Mouse (Mus musculus) heart, embryonic 13.5 days (tissue): ENCODE measurements at regions not wholly inside any gene's neighbourhood (a gene's known extent, or its start where the extent isn't known, plus 50 kb on each side); places are given as distances from the start of the nearest gene placed in this dataset.

Experiments
- ATAC-seq: fragments of 200-750 bp; cut with Nextera tagmentation; 2 replicates; pipeline ENCODE4 v1.8.0; 2017; ENCODE audit warnings: moderate TSS enrichment; ENCODE audit not compliant: insufficient number of reproducible peaks, low FRiP score, low TSS enrichment; ENCODE audit errors: extremely low read depth
- H3K27ac ChIP-seq: fragments of 300-500 bp; sonication (generic); replicated peaks from 2 replicates; pipeline ENCODE4 v1.5.1; 2015; ENCODE audit warnings: moderate library complexity, mild to moderate bottlenecking, inconsistent platforms
- H3K27me3 ChIP-seq: fragments of 300-500 bp; sonication (generic); replicated peaks from 2 replicates; pipeline ENCODE4 v1.6.1; 2015; ENCODE audit warnings: mild to moderate bottlenecking, inconsistent platforms
- H3K36me3 ChIP-seq: fragments of 300-500 bp; sonication (generic); 2 replicates; pipeline ENCODE4 v1.6.1; 2015; ENCODE audit warnings: mild to moderate bottlenecking, inconsistent platforms
- H3K4me1 ChIP-seq: fragments of 300-500 bp; sonication (generic); 2 replicates; pipeline ENCODE4 v1.6.1; 2015; ENCODE audit warnings: inconsistent platforms
- H3K4me2 ChIP-seq: fragments of 300-500 bp; sonication (generic); 2 replicates; pipeline ENCODE4 v1.6.1; 2015; ENCODE audit warnings: inconsistent platforms, mild to moderate bottlenecking, moderate library complexity
- H3K4me3 ChIP-seq: fragments of 300-500 bp; sonication (generic); 2 replicates; pipeline ENCODE4 v1.5.1; 2015; ENCODE audit warnings: moderate library complexity, mild to moderate bottlenecking, inconsistent platforms
- H3K9ac ChIP-seq: fragments of 300-500 bp; sonication (generic); 2 replicates; pipeline ENCODE4 v1.6.1; 2015; ENCODE audit warnings: inconsistent platforms, mild to moderate bottlenecking, moderate library complexity
- H3K9me3 ChIP-seq: fragments of 300-500 bp; sonication (generic); 2 replicates; pipeline ENCODE4 v1.6.1; 2016; ENCODE audit warnings: inconsistent platforms
- WGBS: fragments of 180-500 bp; shearing (Covaris S2); methylation state at CpG from one replicate; pipeline ENCODE4 v1.1.7; 2015; ENCODE audit warnings: mixed read lengths; 5-methylcytosine and 5-hydroxymethylcytosine counted together

DNA sequence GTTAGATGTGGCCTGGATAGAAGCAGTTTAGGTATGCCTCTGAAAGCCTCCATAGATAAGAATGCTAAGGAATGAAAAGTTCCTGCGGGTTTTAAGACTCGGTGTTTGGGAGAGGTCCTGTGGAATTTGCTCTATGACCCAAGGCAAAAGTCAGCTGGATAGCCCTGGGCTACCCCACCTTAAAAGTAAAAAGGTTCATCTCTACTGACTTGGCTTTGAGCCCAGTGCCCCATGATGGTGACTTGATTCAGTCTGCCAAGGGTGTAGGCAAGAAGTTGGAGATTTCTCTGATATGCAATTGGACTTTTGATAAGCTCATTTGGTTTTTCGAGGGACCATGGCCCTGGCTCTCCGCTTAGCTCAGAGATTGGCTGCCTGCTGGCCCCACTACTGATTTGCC is 78.8 kb upstream of the Herc3 start:
- 77% methylated on average over 4 of the region's 4 CpGs for WGBS
- Histone ChIP-seq H3K4me3 (no peak overlapping the region), H3K27ac (no peak overlapping the region), H3K36me3 (no peaks in the 10 kb centered on the region), H3K9me3 (no peaks in the 10 kb centered on the region), H3K9ac (no peak overlapping the region), H3K27me3 (no peaks in the 10 kb centered on the region), H3K4me2 (no peak overlapping the region), H3K4me1 (no peaks in the 10 kb centered on the region)
- ATAC-seq: no peak

DNA sequence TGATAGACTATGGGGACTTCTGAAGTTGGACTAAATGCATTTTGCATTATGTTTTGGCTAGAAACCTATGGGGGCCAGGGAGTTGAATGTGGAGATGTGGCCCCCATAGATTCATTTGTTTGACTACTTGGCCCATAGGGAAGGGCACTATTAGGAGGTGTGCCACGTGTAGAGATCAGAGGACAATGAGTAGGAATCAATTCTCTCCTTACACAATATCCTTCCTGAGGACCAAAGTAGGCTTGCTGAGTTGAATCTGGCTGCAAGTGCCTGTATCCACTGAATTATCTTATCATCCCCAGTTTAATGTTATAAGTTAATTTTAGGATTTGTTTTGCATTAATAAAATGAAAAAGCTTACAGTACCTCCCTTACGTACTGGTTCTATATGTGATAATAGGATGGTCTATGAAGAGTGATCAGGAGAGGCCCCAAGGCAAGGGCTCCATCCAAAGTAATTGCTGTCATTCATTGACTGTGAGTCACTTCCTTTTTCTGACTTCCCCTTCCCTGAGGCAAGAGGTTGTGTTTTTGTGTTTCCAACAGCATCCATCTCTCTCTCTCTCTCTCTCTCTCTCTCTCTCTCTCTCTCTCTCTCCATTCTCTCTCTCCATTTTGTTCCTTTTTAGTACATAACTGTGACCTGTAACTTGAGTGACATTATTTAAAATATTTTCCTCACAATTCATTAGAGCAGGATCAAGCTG is 74.8 kb upstream of the Herc3 start:
- no peak for ATAC-seq
- H3K4me3 ChIP-seq: no peak overlapping the region
- no peak overlapping the region for H3K27ac ChIP-seq
- H3K4me2 ChIP-seq: no peak overlapping the region
- H3K27me3 ChIP-seq: no peaks in the 10 kb centered on the region
- 49% methylated on average over 2 of the region's 2 CpGs for WGBS
- H3K4me1 ChIP-seq: no peaks in the 10 kb centered on the region
- H3K9ac ChIP-seq: no peak overlapping the region
- no peaks in the 10 kb centered on the region for H3K9me3 ChIP-seq
- H3K36me3 ChIP-seq: no peaks in the 10 kb centered on the region

DNA sequence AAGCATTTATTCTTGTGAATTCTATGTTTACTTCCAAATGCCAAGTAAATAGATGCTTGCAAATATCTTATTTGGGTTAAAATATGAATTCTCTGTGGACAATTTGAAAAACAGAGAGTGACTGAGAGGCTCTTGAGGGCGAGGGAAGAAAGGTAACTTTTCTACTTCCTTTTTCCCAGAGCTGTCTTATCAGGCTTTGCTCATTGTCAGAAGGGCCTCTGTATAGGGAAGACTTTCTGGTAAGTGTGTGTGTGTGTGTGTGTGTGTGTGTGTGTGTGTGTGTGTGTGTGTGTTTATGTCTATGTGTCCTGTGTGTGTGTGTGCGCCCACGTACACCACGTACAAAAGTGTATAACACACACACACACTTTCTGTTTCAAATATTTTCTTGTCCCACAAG is 73.9 kb upstream of the Herc3 start:
- ATAC-seq: no peak
- Histone ChIP-seq H3K36me3 (no peaks in the 10 kb centered on the region), H3K27me3 (no peaks in the 10 kb centered on the region), H3K4me3 (no peak overlapping the region), H3K4me1 (no peaks in the 10 kb centered on the region), H3K27ac (no peak overlapping the region), H3K9ac (no peak overlapping the region), H3K4me2 (no peak overlapping the region), H3K9me3 (no peaks in the 10 kb centered on the region)
- 85% methylated on average over 4 of the region's 4 CpGs for WGBS

DNA sequence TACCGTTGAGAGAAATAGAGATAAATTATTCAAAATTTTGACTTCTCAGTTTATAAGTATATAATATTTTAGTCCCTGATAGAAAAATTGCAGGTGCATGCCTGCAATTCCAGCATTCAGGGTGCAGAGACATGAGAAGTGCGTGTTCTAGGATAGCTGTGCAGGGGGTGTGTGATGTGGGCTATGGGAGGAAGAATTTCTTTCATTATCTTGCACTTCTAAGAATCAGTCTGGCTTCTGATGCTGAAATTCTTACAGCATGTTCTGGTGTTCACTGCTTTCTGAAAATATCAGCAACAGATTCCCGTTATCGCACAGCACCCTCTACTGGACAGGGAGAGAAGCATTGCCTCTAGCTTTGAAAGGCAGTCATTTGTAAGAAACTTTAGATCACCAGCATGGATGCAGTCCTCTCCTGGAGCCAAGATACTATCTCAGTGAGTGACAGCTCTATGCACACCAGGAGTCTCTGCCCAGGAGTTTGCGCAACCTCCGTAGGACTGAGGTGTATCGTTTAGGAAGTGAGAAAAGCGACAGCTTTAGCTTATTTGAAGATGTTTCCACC is 60.5 kb upstream of the Herc3 start:
- WGBS: 22% methylated on average over 8 of the region's 8 CpGs
- no peak overlapping the region for H3K27ac ChIP-seq
- no peak overlapping the region for H3K4me3 ChIP-seq
- no peak overlapping the region for H3K9ac ChIP-seq
- H3K4me1 ChIP-seq: 0 out of 2 replicates have a peak, but pooled peaks cover 3% of the 10 kb centered on the region
- H3K27me3 ChIP-seq: no peaks in the 10 kb centered on the region
- no peaks in the 10 kb centered on the region for H3K9me3 ChIP-seq
- H3K36me3 ChIP-seq: no peaks in the 10 kb centered on the region
- 0 out of 2 replicates have a peak overlapping the region, but pooled peaks have one; percentile 27 for H3K4me2 ChIP-seq
- ATAC-seq: no peak

DNA sequence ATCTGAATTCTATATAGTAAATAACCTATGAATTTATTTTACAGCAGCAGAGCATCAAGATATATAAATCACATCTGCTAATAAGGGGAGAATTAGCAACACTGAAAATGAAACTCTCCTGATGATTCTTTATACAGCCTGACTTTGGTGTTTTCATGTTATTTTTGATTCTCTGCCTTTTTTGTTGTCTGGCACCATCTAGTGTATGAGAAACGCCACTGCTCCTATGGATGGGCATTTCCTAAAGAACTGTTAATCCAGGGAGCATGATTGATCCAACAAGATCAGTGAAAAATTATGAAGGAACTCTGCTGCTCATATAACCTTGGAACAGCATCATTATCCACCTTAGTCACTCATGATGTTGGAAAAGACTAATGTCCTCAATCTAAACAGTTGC is 59.3 kb upstream of the Herc3 start:
- WGBS: 0% methylated on average over 1 of the region's 1 CpGs
- no peaks in the 10 kb centered on the region for H3K9me3 ChIP-seq
- H3K36me3 ChIP-seq: no peaks in the 10 kb centered on the region
- ATAC-seq: no peak
- no peak overlapping the region for H3K4me3 ChIP-seq
- H3K4me2 ChIP-seq: no peak overlapping the region
- no peak overlapping the region for H3K27ac ChIP-seq
- H3K27me3 ChIP-seq: no peaks in the 10 kb centered on the region
- no peak overlapping the region for H3K9ac ChIP-seq
- 0 out of 2 replicates have a peak, but pooled peaks cover 3% of the 10 kb centered on the region for H3K4me1 ChIP-seq
